Mouse (Mus musculus): ENCODE results near the gene Stxbp4.

GRCm38 (mm10) chr11:90625174-90625573 is 12.7 kb downstream of the Stxbp4 start:
- TF ChIP-seq CTCF (IDR thresholded peaks at IDR 0.05; ENCODE audit: low read depth) (no peak), EP300 (IDR thresholded peaks at IDR 0.05; ENCODE audit: low read depth) (no peak)

All from liver, postnatal 0 days (tissue).